Mouse (Mus musculus) limb, embryonic 10.5 days (tissue): ENCODE measurements at regions not wholly inside any gene's neighbourhood (a gene's known extent, or its start where the extent isn't known, plus 50 kb on each side); places are given as distances from the start of the nearest gene placed in this dataset.
A peak's percentile ranks its signal among the peaks of the same experiment; 100 is the strongest.
"Not testable (repeated sequence)": the region's sequence is repeated elsewhere in the genome, so short reads cannot be mapped to it uniquely, and the experiment has no call there.

Source experiments
- DNase-seq: peaks from one replicate; pipeline ENCODE4 v3.0.0-alpha.2; 2017; ENCODE audit warnings: low spot score
- H3K27ac ChIP-seq: fragments of 300-500 bp; sonication (generic); 2 replicates; pipeline ENCODE4 v1.5.1; 2016; ENCODE audit warnings: mild to moderate bottlenecking
- H3K27me3 ChIP-seq: fragments of 300-500 bp; sonication (generic); 2 replicates; pipeline ENCODE4 v1.6.1; 2016; ENCODE audit warnings: low read depth, mild to moderate bottlenecking; ENCODE audit not compliant: poor library complexity, severe bottlenecking
- H3K36me3 ChIP-seq: fragments of 300-500 bp; sonication (generic); 2 replicates; pipeline ENCODE4 v1.6.1; 2016; ENCODE audit warnings: mild to moderate bottlenecking, moderate library complexity
- H3K4me1 ChIP-seq: fragments of 300-500 bp; sonication (generic); 2 replicates; pipeline ENCODE4 v1.6.1; 2016
- H3K4me3 ChIP-seq: fragments of 300-500 bp; sonication (generic); 2 replicates; pipeline ENCODE4 v1.5.1; 2016; ENCODE audit warnings: mild to moderate bottlenecking, moderate library complexity
- H3K9me3 ChIP-seq: fragments of 300-500 bp; sonication (generic); replicated peaks from 2 replicates; pipeline ENCODE4 v1.6.1; 2016; ENCODE audit warnings: mild to moderate bottlenecking
- WGBS: fragments of 180-500 bp; shearing (Covaris S2); methylation state at CpG from one replicate; pipeline ENCODE4 v1.1.7; 2016; 5-methylcytosine and 5-hydroxymethylcytosine counted together

DNA sequence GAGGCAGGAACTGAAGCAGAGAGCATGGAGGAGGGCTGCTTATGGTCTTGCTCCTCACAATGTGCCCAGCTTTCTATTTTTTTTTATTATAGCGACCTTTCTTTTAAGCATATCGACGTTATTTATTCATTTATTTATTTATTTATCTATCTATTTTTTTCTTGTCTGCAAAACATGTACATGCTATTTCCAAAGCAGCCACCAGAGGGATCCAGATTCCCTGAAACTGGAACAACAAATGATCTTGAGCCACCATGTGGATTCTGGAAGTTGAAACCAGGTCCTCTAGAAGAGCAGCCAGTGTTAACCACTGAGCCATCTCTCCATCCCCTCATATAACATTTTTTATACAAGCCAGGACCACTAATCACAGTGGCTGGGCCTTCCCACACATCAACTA is 338.1 kb downstream of the Gm21863 start:
- not testable (repeated sequence) for H3K9me3 ChIP-seq, H3K4me3 ChIP-seq, H3K36me3 ChIP-seq, H3K27me3 ChIP-seq, H3K27ac ChIP-seq, DNase-seq, H3K4me1 ChIP-seq
- 79% methylated on average over 3 of the region's 3 CpGs for WGBS

GRCm38 (mm10) chr12:20311951-20312849 is 357.9 kb downstream of the Gm21863 start:
- H3K9me3 ChIP-seq, result peaks cover 12% of the 10 kb centered on the region
- H3K27ac ChIP-seq, H3K36me3 ChIP-seq, H3K27me3 ChIP-seq, H3K4me1 ChIP-seq: not testable (repeated sequence)
- DNase-seq, result peak; percentile 22
- WGBS, result 22% methylated on average over 94 of the region's 94 CpGs
- peak overlapping the region; percentile 29 for H3K4me3 ChIP-seq
